23 mouse cellular contexts compared by ENCODE assay signal in genomic region chr4:114485996-114486395, GRCm38 (mm10).
"Had no signal": no experiment of that assay in that cellular context is flagged by ENCODE, and none has a peak within 500 bp of the region (broad histone marks: within the 10 kb centered on the region; RNA-seq: fewer than 3 reads in every experiment).

No protein-coding gene starts in this region.

- H3K9me3 ChIP-seq: forebrain, embryonic 15.5 days; hindbrain, embryonic 13.5 days; hindbrain, embryonic 15.5 days; kidney, embryonic 15.5 days; limb, embryonic 13.5 days; limb, embryonic 15.5 days; liver, embryonic 12.5 days had no signal

- H3K27me3 ChIP-seq: forebrain, embryonic 15.5 days; hindbrain, embryonic 13.5 days; hindbrain, embryonic 15.5 days; kidney, embryonic 15.5 days; liver, embryonic 12.5 days had no signal

- H3K4me3 ChIP-seq: forebrain, embryonic 15.5 days; hindbrain, embryonic 13.5 days; hindbrain, embryonic 15.5 days; kidney, embryonic 15.5 days; limb, embryonic 13.5 days; limb, embryonic 15.5 days; liver, embryonic 12.5 days had no signal

- H3K27ac ChIP-seq: forebrain, embryonic 15.5 days; hindbrain, embryonic 13.5 days; hindbrain, embryonic 15.5 days; hindbrain, postnatal 0 days; kidney, embryonic 15.5 days; kidney, postnatal 0 days; limb, embryonic 13.5 days; limb, embryonic 15.5 days; liver, embryonic 12.5 days; liver, embryonic 14.5 days had no signal

- H3K9ac ChIP-seq: forebrain, embryonic 15.5 days; forebrain, postnatal 0 days; hindbrain, embryonic 13.5 days; hindbrain, embryonic 15.5 days; kidney, embryonic 15.5 days; limb, embryonic 13.5 days; limb, embryonic 15.5 days; liver, embryonic 12.5 days; liver, embryonic 14.5 days had no signal

- H3K4me2 ChIP-seq: forebrain, embryonic 15.5 days; hindbrain, embryonic 13.5 days; hindbrain, embryonic 15.5 days; kidney, embryonic 15.5 days; limb, embryonic 13.5 days; limb, embryonic 15.5 days; liver, embryonic 12.5 days had no signal

- H3K36me3 ChIP-seq: forebrain, embryonic 15.5 days; hindbrain, embryonic 13.5 days; hindbrain, embryonic 15.5 days; kidney, embryonic 15.5 days; limb, embryonic 13.5 days; limb, embryonic 15.5 days; liver, embryonic 12.5 days had no signal

- DNase-seq: forebrain, postnatal 0 days; gastrocnemius, postnatal 14 days; gastrocnemius, postnatal 36 days; kidney, adult 11 months; kidney, adult 2 months; kidney, adult 9 months; kidney, postnatal 14 days; kidney, postnatal 36 days; layer of hippocampus, adult 9-11 months; layer of hippocampus, postnatal 36 days; left cerebral cortex, postnatal 4 days; lung, adult 18-20 months had no signal

- H3K4me1 ChIP-seq: liver, embryonic 12.5 days had no signal

- ATAC-seq: forebrain, postnatal 0 days; intestine, embryonic 16.5 days; liver, embryonic 12.5 days had no signal
